Mouse (Mus musculus): ENCODE data around the gene Nkx6-1.

Gene Nkx6-1

DNA sequence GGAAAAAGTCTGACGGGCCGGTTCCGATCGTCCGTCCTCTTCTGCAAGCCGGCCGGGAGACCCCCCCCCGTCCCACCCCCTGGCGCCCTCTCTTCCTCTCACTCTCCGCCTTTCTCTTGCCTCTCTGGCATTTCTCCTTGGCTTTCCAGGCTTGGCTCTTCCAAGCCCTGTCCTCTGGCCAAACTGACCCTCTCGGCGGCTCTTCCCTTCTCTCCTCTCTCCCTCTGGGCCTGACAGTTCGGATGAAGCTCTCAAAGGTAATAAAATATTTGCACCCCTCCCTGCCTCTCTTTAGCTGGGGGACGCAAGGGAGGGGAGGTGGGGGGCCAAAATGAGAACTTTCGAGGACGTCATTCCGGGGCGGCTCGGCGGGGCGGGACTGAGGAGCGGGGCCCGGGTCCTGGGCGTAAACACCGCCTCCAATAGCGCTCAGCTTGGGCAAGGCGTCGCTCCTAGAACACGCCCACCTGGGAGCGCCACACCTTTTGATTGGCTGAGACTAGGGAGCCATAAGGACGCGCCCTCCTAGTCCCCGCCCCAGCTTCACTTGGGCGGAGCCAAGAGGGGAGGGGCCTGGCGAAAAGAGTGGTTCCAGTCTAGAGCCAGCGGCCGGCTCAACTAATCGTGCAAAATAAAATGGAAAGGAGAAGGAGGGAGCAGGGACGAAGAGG is at the start of gene Nkx6-1:
Gene Nkx6-1, minus strand, starts transcription at position 52 of the 671 bp plus-strand sequence.
- DNase-seq: no peak

DNA sequence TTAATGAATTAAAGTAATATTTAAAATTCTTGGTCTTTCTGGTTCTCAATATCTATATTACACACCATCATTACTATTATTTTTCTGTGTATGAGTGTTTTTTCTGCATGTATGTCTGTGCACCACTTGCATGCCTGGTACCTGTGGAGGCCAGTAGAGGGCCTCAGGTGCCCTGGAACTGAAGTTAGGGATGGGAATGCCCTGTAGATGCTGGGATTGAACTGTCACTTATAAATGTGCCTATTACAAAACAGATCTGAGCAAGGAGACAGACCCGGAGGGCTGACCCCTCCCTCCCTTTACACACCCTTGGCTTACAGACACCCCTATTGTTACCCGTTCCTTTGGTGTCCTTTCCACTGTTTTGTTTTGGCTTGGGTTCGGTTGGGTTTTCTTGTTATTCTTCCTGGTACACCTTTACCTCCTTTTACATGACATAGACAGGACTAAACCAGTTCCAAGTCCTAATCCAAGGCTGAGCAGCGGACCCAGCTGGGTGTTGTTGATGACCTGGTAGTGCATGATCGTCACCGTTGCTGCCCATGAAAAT is 48.3 kb upstream of the Nkx6-1 start:
- no peak for DNase-seq

DNA sequence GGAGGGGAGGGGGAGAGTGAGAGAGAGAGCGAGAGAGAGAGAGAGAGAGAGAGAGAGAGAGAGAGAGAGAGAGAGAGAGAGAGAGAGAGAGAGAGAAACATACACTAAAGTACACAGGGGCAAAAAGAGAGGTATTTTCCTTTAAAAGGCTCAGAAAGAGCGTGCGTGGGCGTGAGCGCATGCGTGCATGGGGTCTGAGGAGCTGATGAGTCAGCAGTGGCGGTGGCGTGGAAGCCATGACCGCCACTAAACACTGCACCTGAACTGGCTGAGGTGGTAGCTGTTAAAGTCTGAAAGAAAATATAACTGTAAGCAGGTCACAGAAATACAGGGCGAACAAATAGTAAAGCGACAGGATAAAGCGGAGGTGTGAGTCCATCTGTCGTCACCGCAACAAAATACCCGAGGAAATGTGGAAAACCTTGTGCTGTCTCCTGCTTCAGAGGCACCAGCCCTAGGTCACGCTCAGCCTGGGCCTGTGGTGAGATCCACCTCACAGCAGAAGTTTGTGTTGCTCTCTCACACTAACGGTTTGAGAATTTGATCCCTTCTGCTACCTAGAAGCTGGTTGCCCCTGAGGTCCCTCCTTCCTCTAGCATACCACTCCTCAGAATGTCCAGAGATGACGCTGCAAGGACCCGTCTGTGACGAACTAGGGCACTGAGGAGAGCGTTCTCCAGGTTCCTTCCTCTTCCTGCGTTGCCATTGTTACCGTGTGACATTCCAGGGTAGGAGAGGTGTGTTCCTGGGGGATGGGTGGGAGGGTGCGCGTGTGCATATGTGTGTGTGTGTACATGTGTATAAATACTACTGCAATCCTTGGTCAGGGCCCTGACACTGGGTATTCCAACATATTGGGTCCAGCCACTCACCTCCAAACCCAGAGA is 38.8 kb upstream of the Nkx6-1 start:
- DNase-seq: no peak

DNA sequence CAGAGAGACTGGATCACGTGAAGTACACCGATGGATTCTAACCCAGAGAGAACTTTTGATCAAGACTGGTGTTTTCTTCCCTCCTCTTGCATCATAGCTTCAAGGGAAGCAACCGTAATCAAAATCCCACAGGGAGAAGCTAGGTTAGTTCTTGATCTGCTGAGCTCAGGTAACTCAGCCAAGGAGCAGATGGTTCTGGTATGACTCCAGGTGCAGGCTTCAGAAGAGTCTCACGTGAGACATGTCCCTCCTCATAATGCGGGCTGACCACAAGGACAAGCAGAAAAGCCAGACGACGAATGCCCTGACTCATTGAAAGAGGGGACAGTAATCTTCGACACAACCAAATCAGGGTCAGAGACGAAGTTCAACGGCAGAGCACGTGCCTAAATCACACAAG is 37.8 kb upstream of the Nkx6-1 start:
- no peak for DNase-seq

DNA sequence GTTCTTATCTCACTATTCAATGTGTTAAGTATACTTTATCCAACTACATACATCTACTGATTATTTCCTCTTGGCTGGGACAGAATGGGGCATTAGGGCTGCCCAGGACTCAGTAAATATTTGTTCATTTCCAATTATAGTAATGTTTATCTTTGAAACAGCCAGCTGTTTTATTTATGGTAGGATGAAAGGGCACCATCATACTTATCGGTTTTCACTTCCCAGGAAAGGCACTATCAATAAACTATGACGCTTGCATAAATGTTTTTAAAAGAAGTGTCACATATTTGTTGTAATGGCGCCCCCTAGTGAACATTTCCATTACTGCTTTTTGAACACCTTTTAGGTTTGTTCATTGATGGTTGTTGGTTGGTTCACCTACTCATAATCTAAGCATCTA is 35.8 kb upstream of the Nkx6-1 start:
- peak; percentile 45 for DNase-seq

DNA sequence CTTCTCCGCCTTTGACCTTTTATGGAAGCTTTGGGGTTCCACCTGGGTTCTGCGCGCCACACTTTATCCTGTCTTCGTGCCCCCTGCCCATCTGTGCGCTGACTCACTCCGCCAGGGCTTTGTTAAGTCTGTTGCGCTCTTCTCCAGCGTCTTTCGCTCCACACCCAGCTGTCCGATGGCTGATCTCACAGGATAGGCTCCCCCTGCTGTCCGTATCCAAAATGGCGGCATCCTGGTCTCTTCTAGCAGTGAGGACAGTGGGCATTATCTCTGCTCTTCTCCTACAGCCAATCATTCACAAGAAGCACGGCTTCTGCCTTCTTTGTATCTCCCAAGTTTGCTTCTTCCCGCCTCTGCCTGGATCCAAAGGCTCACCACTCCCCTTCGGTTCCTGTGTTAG is 23.8 kb upstream of the Nkx6-1 start:
- DNase-seq: no peak

DNA sequence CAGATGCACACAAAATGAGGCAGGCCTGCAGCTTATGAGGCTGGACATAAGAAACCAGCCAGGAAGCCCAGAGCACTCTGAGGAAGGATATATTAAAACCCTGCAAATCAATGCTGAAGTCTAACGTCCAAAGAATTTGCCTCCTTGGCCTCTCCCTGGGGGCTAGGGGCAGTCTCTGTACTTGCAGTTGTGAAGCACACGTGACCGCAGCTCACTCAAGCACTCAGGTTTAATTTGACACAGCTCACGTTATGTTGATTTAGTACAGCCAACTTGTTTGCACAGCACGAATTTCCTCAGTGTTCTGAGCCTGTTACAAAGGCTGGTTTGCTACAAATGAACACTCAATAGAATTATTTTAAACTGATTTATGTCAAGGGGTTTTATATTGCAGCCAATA is 18.5 kb upstream of the Nkx6-1 start:
- no peak for DNase-seq

DNA sequence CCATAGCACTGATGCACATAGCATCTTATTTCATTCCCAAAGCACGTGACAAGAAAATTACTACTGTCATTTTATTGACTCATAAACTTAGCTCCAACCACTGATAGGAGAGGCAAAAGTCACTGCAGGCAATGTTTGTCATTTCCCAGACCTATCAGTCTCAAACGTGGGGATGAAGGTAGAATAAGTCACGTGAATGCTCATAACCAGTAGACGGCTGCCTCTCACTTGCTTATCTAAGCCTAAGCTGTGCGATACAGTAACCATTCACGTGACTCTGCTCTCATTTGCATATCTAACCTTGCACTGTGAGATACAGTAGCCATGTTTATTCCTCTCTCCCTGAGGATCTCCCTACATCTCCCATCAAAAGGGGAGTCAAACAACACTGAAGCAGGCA is 15.5 kb upstream of the Nkx6-1 start:
- DNase-seq: no peak

DNA sequence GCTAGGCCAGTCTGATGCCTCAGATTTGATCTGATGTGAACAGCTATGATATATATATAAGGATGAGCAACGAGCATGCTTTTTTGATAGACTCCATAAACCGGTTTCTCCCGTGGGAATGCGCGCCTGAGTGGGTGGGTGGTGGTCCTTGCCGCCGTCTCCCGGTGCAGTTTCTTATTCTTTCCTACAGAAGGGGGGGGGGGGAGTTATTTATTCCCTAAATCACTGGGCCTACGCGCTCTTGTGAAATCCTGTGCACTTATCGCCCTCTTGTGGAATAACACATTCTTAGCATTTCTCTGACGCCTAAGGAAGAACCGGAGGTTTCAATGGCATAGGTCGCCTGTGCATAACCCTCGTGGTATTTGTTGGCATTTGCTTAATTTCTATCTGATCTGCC is 4.6 kb upstream of the Nkx6-1 start:
- peak; percentile 46 for DNase-seq

DNA sequence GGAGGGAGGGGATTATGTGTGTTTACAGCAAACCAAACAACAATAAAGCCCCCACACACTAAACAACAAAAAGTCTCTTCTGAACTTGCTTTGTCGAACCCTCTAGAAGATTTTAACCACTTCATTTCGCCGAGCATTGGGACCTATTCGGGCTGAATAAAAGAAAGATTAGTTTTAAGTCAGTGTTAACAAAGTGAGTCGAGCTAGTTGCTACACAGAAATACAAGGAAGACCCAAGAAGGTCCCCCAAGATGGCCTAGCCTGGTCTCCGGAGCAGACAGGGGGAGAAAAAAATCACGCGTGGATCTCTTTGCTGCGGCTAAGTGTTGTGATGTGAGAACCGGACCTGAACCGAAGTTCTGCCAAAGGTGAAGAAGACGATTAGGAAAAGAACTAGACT is 3.7 kb upstream of the Nkx6-1 start:
- DNase-seq: no peak

DNA sequence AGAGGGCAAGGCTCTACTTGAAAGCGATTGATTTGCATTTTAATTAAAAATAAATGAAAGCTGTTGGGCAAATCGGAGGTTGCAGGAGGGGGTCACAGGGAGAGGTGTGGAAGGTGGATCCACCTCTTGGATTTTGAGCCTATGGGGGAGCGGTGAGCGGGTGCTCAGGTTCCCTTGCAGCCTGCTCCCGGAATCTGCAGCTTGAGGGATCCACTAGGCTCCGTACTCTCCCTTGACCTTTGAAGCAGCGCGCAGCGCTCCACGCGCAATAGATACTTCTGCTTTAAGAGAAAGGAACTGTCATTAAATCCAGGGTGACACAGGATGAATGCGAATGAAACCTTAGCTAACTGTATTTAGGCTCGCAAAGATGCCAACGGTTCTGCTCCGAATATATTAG is 3.2 kb upstream of the Nkx6-1 start:
- no peak for DNase-seq

DNA sequence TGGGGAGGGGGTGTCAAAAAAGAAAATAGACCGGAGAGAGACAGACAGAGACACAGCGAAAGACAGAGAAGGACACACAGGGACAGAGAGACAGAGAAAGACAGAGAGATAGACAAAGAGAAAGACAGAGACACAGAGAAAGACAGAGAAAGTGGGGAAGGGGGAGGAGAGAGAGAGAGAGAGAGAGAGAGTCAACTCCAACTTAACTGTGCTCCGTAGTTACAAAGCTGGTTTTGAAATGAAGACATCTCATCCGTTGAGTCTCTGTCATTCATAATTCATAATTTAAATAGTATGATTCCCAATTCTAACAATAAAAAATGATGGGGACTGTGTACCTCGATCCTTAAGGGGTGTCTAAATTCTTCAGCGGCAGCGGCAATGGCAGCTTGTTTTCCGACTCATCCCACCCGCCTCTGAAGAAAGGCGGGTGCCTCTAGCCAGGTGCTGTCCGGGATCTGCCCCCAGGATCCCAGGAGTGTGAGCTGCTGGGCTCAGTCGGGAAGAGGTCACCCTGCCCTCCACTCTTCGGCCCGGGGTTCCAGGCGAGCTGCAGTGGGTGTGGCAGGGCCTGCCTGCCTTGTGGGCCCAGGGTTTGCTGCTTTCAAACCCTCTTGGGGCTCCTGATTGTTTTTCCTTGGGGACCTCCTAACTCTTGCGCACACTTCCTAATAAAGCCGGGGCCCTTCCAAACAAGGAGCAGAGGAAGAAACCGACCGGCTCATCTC is 2.6 kb upstream of the Nkx6-1 start:
- DNase-seq: no peak

DNA sequence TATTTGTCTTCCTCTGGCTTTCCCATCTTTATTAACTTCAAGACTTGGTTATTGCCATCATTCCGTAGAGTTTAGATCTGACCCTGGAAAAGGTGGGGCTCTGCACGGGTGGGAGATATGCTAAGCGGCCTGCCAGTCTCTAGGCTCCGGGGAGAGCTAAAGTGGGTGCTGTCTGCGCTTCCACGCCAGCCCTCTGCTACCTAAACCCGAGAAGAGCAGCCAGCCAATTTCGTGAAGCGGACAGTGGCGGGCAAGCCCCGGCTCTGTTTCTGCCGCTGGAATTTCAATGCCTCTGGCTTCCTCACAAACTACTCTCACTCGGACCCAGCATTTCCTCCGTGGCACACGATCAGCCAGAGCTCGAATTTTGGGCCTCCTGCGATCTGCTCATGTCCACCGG is 1.9 kb upstream of the Nkx6-1 start:
- DNase-seq: no peak

DNA sequence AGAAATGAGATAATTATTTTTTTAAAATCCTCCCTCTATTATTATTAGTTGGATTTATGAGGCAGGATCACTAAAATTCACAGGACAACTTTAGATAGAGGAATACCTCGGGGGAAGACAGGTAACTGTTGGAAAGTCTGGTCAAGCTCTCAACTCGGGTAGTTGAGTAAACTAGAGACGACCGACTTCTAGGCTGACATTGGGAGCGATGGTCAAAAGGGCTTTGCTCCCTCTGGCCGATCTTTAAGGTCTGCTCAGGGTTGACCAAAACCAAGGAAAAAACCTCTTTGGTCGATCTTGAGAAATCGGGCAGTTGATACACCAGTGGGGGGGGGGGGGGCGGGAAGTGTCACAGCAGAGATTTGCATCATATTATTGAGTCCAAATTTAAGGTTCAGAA is 1.3 kb upstream of the Nkx6-1 start:
- no peak for DNase-seq

DNA sequence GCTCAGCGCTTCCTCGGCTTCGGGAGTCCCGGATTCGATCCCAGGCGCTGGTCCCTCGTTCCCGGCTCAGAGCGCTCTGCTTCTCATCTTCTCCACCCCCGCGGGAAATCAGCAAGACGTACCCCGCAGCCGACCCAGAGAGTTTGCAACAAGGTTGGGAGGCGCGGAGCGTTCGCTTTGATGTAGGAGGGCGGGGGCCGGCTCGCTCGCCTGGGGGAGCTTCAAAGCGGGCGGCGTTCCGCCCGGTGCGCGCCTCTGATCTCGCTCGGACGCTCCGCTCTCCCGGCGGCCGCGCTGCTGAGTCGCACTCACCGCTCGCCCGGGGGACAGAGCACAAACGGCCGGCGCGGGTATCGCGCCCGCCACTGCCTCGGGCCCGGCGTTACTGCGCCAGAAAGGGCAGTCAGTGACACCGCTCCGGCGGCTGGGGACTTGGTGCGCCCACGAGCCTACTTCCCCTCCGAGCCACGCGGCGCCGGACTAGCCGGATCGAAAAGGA is 324 bp downstream of the Nkx6-1 start:
- no peak for DNase-seq

DNA sequence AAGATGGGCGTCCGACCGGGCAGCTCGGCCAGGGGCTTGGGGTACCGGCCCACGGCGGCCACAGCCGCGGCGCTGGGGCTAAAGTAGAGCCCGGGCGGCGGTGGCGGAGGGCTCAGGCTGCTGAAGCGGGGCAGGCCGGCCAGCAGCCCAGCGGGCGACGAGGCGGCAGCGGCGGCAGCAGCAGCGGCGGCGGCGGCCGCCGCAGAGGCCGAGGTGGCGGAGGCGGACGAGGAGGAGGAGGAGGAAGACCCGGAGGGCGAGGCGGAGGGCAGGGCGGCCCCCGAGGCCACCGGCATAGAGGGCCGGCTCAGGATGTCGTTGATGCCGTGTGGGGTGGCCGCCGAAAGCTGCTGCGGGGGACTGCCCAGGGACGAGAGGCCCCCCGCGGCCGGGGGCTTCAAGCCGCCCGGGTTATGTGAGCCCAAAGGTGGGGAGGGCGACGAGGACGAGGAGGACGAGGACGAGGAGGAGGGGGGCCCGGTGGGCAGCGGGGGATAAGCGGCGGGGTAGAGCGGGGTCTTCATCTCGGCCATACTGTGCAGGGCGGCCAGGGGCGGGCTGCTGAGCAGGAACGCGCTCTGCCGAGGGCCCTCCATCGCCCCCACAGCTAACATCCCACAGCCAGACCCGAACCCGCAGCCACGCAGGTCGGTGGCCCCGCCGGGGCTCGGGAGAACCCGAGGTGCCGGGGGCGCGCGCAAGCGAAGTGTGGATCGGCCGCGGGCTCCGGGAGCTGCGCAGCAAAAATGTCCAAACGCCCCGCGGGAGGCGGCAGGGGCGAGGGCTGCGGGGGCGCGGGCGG is 974 bp downstream of the Nkx6-1 start:
- no peak for DNase-seq

DNA sequence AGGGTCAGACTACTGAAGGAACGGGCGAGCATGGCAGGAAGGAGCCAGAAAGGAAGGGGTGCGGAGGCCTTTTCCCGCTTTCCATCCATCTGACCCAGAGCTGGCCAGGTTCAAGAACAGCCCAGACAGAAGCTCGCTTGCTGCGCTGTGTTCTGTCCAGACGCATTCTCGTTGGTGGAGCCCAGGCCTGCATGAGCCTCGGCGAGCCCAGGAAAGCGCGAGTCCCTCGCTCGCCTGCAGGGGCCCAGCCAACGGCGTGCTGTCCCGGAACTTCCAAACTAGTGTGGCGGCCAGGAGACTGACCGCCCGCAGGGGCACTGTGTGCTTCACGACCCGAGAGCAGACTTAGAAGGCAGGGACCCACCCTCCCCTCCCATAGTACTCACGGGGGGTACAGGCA is 1.6 kb downstream of the Nkx6-1 start:
- no peak for DNase-seq

DNA sequence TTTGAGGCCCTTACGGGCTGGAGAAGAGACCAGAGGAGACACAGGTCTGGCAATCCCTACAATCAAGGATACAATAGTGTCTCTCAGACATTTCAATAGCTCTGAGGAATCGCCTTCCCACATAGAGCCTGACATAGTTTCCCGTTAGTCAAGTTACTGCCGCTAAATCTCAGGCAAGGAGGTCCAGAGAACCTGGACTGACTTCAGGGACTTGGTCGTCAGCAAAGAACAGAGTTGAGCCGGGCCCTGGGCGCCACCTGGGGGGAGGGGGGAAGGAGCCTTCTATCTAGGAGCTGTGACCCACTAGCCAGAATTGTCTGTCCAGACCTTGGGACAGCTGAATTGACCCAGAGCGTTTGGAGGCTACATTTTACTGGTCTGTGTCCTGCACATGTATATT is 2.3 kb downstream of the Nkx6-1 start:
- DNase-seq: no peak

DNA sequence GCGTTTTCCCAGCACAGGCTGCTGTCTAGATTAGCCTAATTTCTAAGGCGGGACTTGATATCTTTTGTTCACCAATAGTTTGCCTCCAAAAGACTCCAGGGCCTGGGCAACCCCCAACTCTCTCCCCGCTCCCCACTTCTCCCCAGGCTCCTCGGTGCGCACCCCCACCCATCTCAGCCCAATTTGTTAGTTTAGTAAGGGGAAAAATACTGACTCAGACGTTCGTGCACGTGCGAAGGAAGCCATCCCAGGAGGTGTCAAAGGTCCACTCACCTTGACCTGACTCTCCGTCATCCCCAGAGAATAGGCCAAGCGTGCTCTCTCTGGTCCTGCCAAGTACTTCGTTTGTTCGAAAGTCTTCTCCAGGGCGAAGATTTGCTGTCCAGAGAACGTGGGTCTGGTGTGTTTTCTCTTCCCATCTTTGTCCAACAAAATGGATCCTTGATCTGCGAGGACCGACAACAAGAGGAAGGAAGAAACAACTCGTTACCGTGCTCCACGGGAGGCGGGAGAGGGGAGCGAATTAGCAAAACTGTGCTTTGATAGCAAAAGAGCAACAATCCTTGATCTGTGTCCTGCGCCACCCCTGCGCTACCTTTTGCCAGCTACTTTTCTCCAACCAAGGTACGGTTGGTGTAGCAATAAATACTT is 3.1 kb downstream of the Nkx6-1 start:
- DNase-seq: no peak

DNA sequence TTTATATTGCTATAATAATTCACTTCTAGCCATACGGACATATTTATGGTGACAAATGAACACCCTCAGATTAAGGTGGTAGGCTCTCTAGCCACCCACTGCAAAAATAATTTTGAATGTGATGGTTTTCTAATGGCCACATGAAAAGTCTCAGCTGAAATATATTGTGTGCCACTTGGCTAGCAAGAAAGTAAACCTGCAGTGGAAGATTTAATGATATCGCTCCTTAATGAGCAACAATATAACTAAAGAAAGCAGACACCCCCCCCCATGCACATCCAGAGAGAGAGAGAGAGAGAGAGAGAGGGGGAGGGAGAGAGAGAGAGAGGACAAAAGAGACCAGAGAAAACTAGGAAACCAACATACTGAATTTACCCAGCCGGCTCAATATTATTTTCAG is 4.1 kb downstream of the Nkx6-1 start:
- no peak for DNase-seq

DNA sequence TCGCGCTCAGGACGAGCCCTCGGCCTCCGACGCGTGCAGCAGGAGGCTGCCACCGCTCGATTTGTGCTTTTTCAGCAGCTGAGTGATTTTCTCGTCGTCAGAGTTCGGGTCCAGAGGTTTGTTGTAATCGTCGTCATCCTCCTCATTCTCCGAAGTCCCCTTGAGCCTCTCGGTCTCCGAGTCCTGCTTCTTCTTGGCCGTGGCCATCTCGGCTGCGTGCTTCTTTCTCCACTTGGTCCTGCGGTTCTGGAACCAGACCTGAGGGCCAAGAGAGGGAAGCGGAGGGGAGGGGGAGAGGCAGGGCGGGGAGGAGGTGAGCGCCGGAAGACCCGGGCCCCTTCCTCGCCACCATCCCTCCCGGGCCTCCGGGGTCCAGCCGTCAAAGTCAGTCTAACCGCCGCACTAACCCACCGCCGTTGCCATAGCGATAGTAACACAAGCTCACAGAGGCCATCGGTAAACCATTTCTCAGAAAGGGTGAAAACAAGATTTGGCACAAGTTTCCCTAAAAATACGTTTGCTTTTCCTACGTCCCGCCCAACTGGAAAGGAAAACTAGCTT is 5.3 kb downstream of the Nkx6-1 start:
- no peak for DNase-seq

DNA sequence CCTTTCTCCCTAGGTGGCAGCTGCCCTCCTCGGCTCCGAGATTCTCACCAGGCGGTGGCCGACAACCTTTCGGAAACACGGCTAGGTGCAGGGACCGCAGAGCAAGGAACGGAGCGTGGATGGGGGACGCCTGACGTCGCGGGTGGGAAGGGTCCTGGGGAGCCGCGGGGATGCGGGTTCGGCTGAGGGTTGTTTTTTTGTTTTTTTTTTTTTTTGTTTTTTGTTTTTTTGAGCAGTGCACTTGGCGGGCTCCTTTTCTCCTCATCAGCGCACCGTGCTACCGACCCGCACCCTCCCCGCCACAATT is 5.9 kb downstream of the Nkx6-1 start:
- DNase-seq: no peak

Data from cerebellum, adult 9-10 months (tissue).